Mouse (Mus musculus) embryo, embryonic 9.5 days (tissue): ENCODE data around the gene Lrrc75a.

ENCODE experiments used
- DNase-seq: peaks from one replicate; pipeline ENCODE4 v3.0.0-alpha.2; 2017; ENCODE audit errors: extremely low spot score

Lrrc75a gene

GRCm38 (mm10) chr11:62621079-62621478, 27.2 kb downstream of the Lrrc75a start:
- no peak for DNase-seq

- no peak for DNase-seq
These were observed 32.9 kb downstream of the Lrrc75a start for GRCm38 (mm10) chr11:62615456-62615855.

GRCm38 (mm10) chr11:62614876-62615410, 33.4 kb downstream of the Lrrc75a start:
- no peak for DNase-seq

GRCm38 (mm10) chr11:62613657-62614365, 34.5 kb downstream of the Lrrc75a start:
- DNase-seq: peak; percentile 96

- DNase-seq: no peak
These were observed 35.7 kb downstream of the Lrrc75a start for GRCm38 (mm10) chr11:62612604-62613003.

- DNase-seq: no peak
These were observed 38.0 kb downstream of the Lrrc75a start for GRCm38 (mm10) chr11:62610304-62610703.

GRCm38 (mm10) chr11:62608826-62609675, 39.3 kb downstream of the Lrrc75a start:
- peak; percentile 17 for DNase-seq

- DNase-seq: no peak
These were observed 40.4 kb downstream of the Lrrc75a start for GRCm38 (mm10) chr11:62607952-62608201.

GRCm38 (mm10) chr11:62607170-62607951, 41.0 kb downstream of the Lrrc75a start:
- peak; percentile 34 for DNase-seq

GRCm38 (mm10) chr11:62606299-62607169, 41.8 kb downstream of the Lrrc75a start:
- peak; percentile 66 for DNase-seq

- peak; percentile 73 for DNase-seq
These were observed 42.6 kb downstream of the Lrrc75a start for GRCm38 (mm10) chr11:62605619-62606298.

- DNase-seq: no peak
These were observed 43.3 kb downstream of the Lrrc75a start for GRCm38 (mm10) chr11:62604886-62605618.

GRCm38 (mm10) chr11:62604123-62604706, 44.1 kb downstream of the Lrrc75a start:
- no peak for DNase-seq

GRCm38 (mm10) chr11:62603312-62604056, 44.8 kb downstream of the Lrrc75a start:
- peak; percentile 46 for DNase-seq

- DNase-seq: peak; percentile 99
These were observed 45.6 kb downstream of the Lrrc75a start for GRCm38 (mm10) chr11:62602619-62603311.

- DNase-seq: no peak
These were observed 46.3 kb downstream of the Lrrc75a start for GRCm38 (mm10) chr11:62601732-62602618.

GRCm38 (mm10) chr11:62598571-62598970, 49.8 kb downstream of the Lrrc75a start:
- no peak for DNase-seq
